Mouse (Mus musculus): ENCODE results near the gene Gls.

DNA sequence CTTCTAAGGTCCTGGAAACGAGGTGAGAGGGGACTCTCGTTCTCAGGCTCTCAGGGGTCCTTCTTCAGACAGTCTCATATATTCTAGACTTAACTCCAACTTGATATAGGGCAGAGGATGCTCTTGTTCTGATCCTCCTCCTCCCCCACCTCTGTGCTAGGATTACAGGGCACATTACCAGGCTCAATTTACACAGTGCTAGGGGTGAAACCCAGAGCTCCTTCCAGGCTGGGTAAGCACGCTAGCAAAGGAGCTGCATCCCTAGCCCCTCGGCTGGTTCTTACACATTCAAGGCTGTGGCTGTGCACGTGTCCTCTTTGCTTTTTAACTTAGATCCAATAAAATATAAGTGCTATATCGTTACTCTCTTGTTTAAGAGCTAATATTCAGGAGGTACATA, 20.4 kb upstream of the Gls start:
- TF ChIP-seq POLR2AphosphoS2 (IDR thresholded peaks at IDR 0.05; ENCODE audit: insufficient read length, low read depth): no peak
- TF ChIP-seq POLR2A (IDR thresholded peaks at IDR 0.05; ENCODE audit: insufficient read length, low read depth): no peak
- no peak for TF ChIP-seq REST (IDR thresholded peaks at IDR 0.05; ENCODE audit: insufficient read depth, insufficient read length)
- no peak for TF ChIP-seq MAX (IDR thresholded peaks at IDR 0.05; ENCODE audit: low read depth)
- TF ChIP-seq E2F4 (IDR thresholded peaks at IDR 0.05; ENCODE audit: insufficient read depth): no peak
- no peak for TF ChIP-seq SRF (IDR thresholded peaks at IDR 0.05; ENCODE audit: control insufficient read depth, insufficient read length, low read depth)
- TF ChIP-seq TCF12 (IDR thresholded peaks at IDR 0.05; ENCODE audit: insufficient read depth, poor library complexity, severe bottlenecking): no peak
- no peak for TF ChIP-seq TCF3 (IDR thresholded peaks at IDR 0.05; ENCODE audit: insufficient read length, low read depth)
- no peak for TF ChIP-seq CEBPB (IDR thresholded peaks at IDR 0.05; ENCODE audit: insufficient read depth, poor library complexity, severe bottlenecking)

All from myocyte (in vitro differentiated cells).